Mouse (Mus musculus): ENCODE results near the gene Cmc2. TPM values are rescaled to one million over a fixed set of nuclear protein-coding genes. Genes with fewer than 3 reads are reported as not detected.
A peak's percentile ranks its signal among the peaks of the same experiment; 100 is the strongest.

Gene Cmc2
- polyA plus RNA-seq, 1 experiment from 2014 or later = 28.6 TPM

DNA sequence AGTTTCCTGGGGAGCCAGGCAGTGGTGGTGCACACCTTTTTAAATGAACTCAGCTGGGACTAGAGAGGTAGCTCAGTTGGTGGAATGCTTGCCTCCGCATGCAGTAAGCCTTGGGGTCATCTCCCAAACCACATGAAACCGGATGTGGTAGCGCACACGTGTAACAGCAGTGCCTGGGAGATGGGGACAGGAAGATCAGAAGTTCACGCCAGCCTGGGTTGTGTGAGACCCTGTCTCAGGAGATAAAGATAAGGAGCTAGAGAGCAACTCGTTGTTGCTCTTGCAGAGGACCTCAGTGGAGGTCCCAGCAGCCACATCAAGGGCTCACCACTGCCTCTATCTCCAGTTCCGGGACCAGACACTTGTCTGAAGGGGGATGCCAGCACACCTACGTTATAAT is 2.3 kb upstream of the Cmc2 start:
- no peak overlapping the region for H3K4me3 ChIP-seq (replicated peaks; ENCODE audit: low read length)
- H3K27ac ChIP-seq (ENCODE audit: low read length) = no peak overlapping the region

DNA sequence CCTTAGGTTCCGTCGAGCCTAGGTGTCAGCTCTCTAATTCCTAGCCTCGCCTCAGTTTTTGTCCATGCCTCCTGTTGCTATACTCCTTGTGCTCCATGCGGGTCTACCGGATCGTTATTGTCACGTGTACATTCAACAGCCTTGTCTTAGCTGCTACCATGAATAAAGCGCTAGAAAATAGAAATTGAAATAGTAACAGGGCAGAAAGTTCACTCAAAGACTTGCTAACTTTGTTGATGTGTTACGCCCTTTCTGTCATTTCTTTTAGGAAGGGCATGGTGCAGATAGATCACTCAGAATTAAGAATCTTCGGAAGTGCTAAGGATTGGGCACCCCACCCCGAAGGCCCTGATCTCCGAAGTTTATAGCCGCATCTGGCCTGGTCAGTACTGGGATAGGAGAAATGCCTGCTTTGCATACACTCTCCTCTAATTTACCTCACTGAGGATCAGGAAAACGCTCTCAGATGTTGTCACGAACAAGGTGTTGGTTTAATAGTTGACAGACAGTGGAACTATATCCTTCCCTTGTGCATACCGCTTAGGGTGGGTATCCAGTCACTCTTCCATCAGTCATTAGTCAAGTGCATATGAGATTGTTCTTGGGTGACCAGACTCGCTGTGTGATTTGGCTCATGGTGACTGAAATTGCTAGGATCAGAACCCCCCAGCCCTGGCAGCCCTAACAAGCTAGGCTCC is 954 bp upstream of the Cmc2 start:
- Histone ChIP-seq H3K27ac (ENCODE audit: low read length) (no peak overlapping the region), H3K4me3 (replicated peaks; ENCODE audit: low read length) (peak overlapping the region; percentile 57), H3K36me3 (ENCODE audit: control insufficient read depth, insufficient read depth) (no peaks in the 10 kb centered on the region), H3K4me2 (ENCODE audit: low read length) (peak overlapping the region; percentile 85), H3K9ac (replicated peaks; ENCODE audit: low read depth, low read length) (peak overlapping the region; percentile 72), H3K9me3 (ENCODE audit: control insufficient read depth, low read length) (no peaks in the 10 kb centered on the region), H3K27me3 (replicated peaks; ENCODE audit: control insufficient read depth, insufficient read depth, low read length) (no peaks in the 10 kb centered on the region), H3K4me1 (replicated peaks; ENCODE audit: control insufficient read depth, insufficient read depth, low read length) (peaks cover 10% of the 10 kb centered on the region)
- WGBS = 32% methylated on average over 17 of the region's 17 CpGs
- ATAC-seq = no peak

More for the DNA sequence above, 2.3 kb upstream of the Cmc2 start:
- H3K36me3 ChIP-seq (ENCODE audit: control insufficient read depth, insufficient read depth) = no peaks in the 10 kb centered on the region
- H3K4me1 ChIP-seq (replicated peaks; ENCODE audit: control insufficient read depth, insufficient read depth, low read length) = peaks cover 10% of the 10 kb centered on the region
- H3K9ac ChIP-seq (replicated peaks; ENCODE audit: low read depth, low read length) = no peak overlapping the region
- 98% methylated on average over 8 of the region's 8 CpGs for WGBS
- ATAC-seq = no peak
- no peaks in the 10 kb centered on the region for H3K9me3 ChIP-seq (ENCODE audit: control insufficient read depth, low read length)
- no peak overlapping the region for H3K4me2 ChIP-seq (ENCODE audit: low read length)
- no peaks in the 10 kb centered on the region for H3K27me3 ChIP-seq (replicated peaks; ENCODE audit: control insufficient read depth, insufficient read depth, low read length)

DNA sequence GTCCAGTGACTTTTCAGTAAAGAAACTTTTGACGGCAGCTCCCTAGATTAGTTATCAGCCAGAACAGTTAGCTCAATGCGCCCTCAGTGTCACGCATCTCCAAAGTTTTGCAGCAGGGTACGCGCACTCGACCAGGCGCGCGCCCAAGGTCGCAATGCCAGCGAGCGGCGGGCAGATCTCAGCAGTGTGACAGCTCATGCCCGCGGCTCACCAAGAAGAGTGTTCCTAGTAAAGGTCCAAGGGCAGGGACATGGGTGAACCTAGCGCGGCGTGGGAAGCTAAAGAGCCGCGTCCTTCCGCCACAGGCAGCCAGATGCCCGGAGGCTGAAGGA is 284 bp downstream of the Cmc2 start:
- 0% methylated on average over 22 of the region's 22 CpGs for WGBS
- no peaks in the 10 kb centered on the region for H3K27me3 ChIP-seq (replicated peaks; ENCODE audit: control insufficient read depth, insufficient read depth, low read length)
- peaks cover 10% of the 10 kb centered on the region for H3K4me1 ChIP-seq (replicated peaks; ENCODE audit: control insufficient read depth, insufficient read depth, low read length)
- ATAC-seq = peak; percentile 57
- H3K27ac ChIP-seq (ENCODE audit: low read length) = peak overlapping the region; percentile 81
- no peaks in the 10 kb centered on the region for H3K9me3 ChIP-seq (ENCODE audit: control insufficient read depth, low read length)
- H3K4me3 ChIP-seq (replicated peaks; ENCODE audit: low read length) = peak overlapping the region; percentile 57
- no peaks in the 10 kb centered on the region for H3K36me3 ChIP-seq (ENCODE audit: control insufficient read depth, insufficient read depth)
- H3K4me2 ChIP-seq (ENCODE audit: low read length) = peak overlapping the region; percentile 85
- peak overlapping the region; percentile 72 for H3K9ac ChIP-seq (replicated peaks; ENCODE audit: low read depth, low read length)

DNA sequence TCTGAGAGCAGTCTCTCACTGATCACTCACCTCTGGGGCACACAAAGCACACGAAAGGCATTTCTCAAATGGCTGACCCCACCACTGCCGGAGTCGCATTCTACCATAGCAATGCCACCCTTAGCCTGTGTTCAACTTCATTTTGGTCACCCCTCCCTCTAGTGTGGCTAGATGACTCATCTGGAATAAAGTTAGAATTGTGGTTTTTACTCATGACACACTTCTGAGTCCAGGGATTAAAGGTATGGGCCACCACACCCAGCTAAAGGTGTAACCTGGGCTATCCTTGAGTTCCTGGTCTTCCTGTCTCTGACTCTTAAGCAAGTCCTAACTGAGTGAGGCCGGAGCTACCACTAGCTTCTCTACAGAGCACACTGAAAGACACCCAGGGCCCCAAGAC is 15.4 kb downstream of the Cmc2 start:
- no peak overlapping the region for H3K27ac ChIP-seq (ENCODE audit: low read length)
- WGBS = 96% methylated on average over 4 of the region's 4 CpGs
- no peaks in the 10 kb centered on the region for H3K9me3 ChIP-seq (ENCODE audit: control insufficient read depth, low read length)
- no peak overlapping the region for H3K4me3 ChIP-seq (replicated peaks; ENCODE audit: low read length)
- H3K36me3 ChIP-seq (ENCODE audit: control insufficient read depth, insufficient read depth) = no peaks in the 10 kb centered on the region
- no peak overlapping the region for H3K9ac ChIP-seq (replicated peaks; ENCODE audit: low read depth, low read length)
- H3K4me2 ChIP-seq (ENCODE audit: low read length) = no peak overlapping the region
- H3K27me3 ChIP-seq (replicated peaks; ENCODE audit: control insufficient read depth, insufficient read depth, low read length) = no peaks in the 10 kb centered on the region
- ATAC-seq = no peak
- H3K4me1 ChIP-seq (replicated peaks; ENCODE audit: control insufficient read depth, insufficient read depth, low read length) = no peaks in the 10 kb centered on the region

DNA sequence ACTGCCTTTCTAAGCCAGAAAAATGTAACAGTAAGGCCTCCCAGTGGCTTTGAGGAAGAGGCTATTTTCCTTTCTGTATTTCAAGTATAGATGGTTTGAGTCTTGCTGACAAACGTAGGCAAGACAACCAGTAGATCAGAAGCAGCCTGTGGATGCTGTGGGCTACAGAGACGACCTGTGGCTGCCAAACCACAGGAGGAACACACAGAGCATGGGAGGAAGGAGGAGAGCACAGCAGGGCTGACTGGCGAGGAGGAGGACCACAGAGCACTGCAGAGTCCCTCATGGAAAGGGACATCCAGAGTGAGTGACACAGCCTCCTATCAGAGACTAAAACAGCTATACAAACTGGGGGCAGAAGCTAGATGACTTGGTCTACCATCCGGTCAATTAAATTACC is 16.0 kb downstream of the Cmc2 start:
- Histone ChIP-seq H3K36me3 (ENCODE audit: control insufficient read depth, insufficient read depth) (no peaks in the 10 kb centered on the region), H3K27ac (ENCODE audit: low read length) (no peak overlapping the region), H3K4me3 (replicated peaks; ENCODE audit: low read length) (no peak overlapping the region), H3K4me1 (replicated peaks; ENCODE audit: control insufficient read depth, insufficient read depth, low read length) (no peaks in the 10 kb centered on the region), H3K9ac (replicated peaks; ENCODE audit: low read depth, low read length) (no peak overlapping the region), H3K27me3 (replicated peaks; ENCODE audit: control insufficient read depth, insufficient read depth, low read length) (no peaks in the 10 kb centered on the region), H3K9me3 (ENCODE audit: control insufficient read depth, low read length) (no peaks in the 10 kb centered on the region), H3K4me2 (ENCODE audit: low read length) (no peak overlapping the region)
- no peak for ATAC-seq
- WGBS = 85% methylated on average over 4 of the region's 4 CpGs

- WGBS = 93% methylated on average over 4 of the region's 4 CpGs
Measured at GRCm38 (mm10) chr8:116904736-116905135, 16.5 kb downstream of the Cmc2 start.

DNA sequence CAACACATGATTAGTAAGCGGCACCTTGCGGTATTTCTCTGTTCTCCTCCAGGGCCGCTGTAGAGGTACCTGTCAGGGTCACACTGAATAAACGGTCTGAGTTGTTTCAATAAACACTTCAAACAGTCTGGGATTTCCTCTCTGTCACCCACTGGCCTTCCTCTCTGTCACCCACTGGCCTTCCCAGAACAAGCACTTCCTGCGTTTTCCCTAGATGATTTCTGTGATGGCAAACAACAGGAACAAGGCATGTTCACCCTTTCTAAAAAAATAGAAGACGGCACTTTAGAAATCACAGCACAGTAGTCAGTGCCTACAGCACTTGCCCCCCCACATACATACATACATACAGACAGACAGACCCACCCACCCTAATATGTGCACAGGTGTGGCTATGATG is 25.7 kb downstream of the Cmc2 start:
- Histone ChIP-seq H3K4me2 (ENCODE audit: low read length) (no peak overlapping the region), H3K4me3 (replicated peaks; ENCODE audit: low read length) (no peak overlapping the region), H3K9ac (replicated peaks; ENCODE audit: low read depth, low read length) (no peak overlapping the region), H3K27ac (ENCODE audit: low read length) (no peak overlapping the region), H3K9me3 (ENCODE audit: control insufficient read depth, low read length) (no peaks in the 10 kb centered on the region), H3K27me3 (replicated peaks; ENCODE audit: control insufficient read depth, insufficient read depth, low read length) (no peaks in the 10 kb centered on the region), H3K4me1 (replicated peaks; ENCODE audit: control insufficient read depth, insufficient read depth, low read length) (no peaks in the 10 kb centered on the region), H3K36me3 (ENCODE audit: control insufficient read depth, insufficient read depth) (no peaks in the 10 kb centered on the region)
- no peak for ATAC-seq
- 88% methylated on average over 6 of the region's 6 CpGs for WGBS

More at GRCm38 (mm10) chr8:116904736-116905135, 16.5 kb downstream of the Cmc2 start:
- Histone ChIP-seq H3K4me1 (replicated peaks; ENCODE audit: control insufficient read depth, insufficient read depth, low read length) (no peaks in the 10 kb centered on the region), H3K36me3 (ENCODE audit: control insufficient read depth, insufficient read depth) (no peaks in the 10 kb centered on the region), H3K27me3 (replicated peaks; ENCODE audit: control insufficient read depth, insufficient read depth, low read length) (no peaks in the 10 kb centered on the region), H3K9ac (replicated peaks; ENCODE audit: low read depth, low read length) (no peak overlapping the region), H3K9me3 (ENCODE audit: control insufficient read depth, low read length) (no peaks in the 10 kb centered on the region), H3K4me3 (replicated peaks; ENCODE audit: low read length) (no peak overlapping the region), H3K4me2 (ENCODE audit: low read length) (no peak overlapping the region), H3K27ac (ENCODE audit: low read length) (no peak overlapping the region)
- ATAC-seq = no peak

- no peak overlapping the region for H3K9ac ChIP-seq (replicated peaks; ENCODE audit: low read depth, low read length)
- H3K36me3 ChIP-seq (ENCODE audit: control insufficient read depth, insufficient read depth) = no peaks in the 10 kb centered on the region
- H3K4me1 ChIP-seq (replicated peaks; ENCODE audit: control insufficient read depth, insufficient read depth, low read length) = no peaks in the 10 kb centered on the region
- no peak overlapping the region for H3K4me2 ChIP-seq (ENCODE audit: low read length)
- H3K9me3 ChIP-seq (ENCODE audit: control insufficient read depth, low read length) = no peaks in the 10 kb centered on the region
- no peaks in the 10 kb centered on the region for H3K27me3 ChIP-seq (replicated peaks; ENCODE audit: control insufficient read depth, insufficient read depth, low read length)
- H3K4me3 ChIP-seq (replicated peaks; ENCODE audit: low read length) = no peak overlapping the region
- no peak overlapping the region for H3K27ac ChIP-seq (ENCODE audit: low read length)
- 93% methylated on average over 11 of the region's 11 CpGs for WGBS
- no peak for ATAC-seq
Measured at GRCm38 (mm10) chr8:116893938-116894337, 27.3 kb downstream of the Cmc2 start.

GRCm38 (mm10) chr8:116892636-116893035 is 28.6 kb downstream of the Cmc2 start:
- 89% methylated on average over 9 of the region's 9 CpGs for WGBS
- no peaks in the 10 kb centered on the region for H3K27me3 ChIP-seq (replicated peaks; ENCODE audit: control insufficient read depth, insufficient read depth, low read length)
- no peak overlapping the region for H3K4me2 ChIP-seq (ENCODE audit: low read length)
- 0 out of 2 replicates have a peak, but pooled peaks cover 2% of the 10 kb centered on the region for H3K36me3 ChIP-seq (ENCODE audit: control insufficient read depth, insufficient read depth)
- H3K4me3 ChIP-seq (replicated peaks; ENCODE audit: low read length) = no peak overlapping the region
- H3K27ac ChIP-seq (ENCODE audit: low read length) = no peak overlapping the region
- no peak for ATAC-seq
- no peak overlapping the region for H3K9ac ChIP-seq (replicated peaks; ENCODE audit: low read depth, low read length)
- no peaks in the 10 kb centered on the region for H3K4me1 ChIP-seq (replicated peaks; ENCODE audit: control insufficient read depth, insufficient read depth, low read length)
- H3K9me3 ChIP-seq (ENCODE audit: control insufficient read depth, low read length) = no peaks in the 10 kb centered on the region

- Histone ChIP-seq H3K4me3 (replicated peaks; ENCODE audit: low read length) (no peak overlapping the region), H3K27me3 (replicated peaks; ENCODE audit: control insufficient read depth, insufficient read depth, low read length) (no peaks in the 10 kb centered on the region), H3K4me1 (replicated peaks; ENCODE audit: control insufficient read depth, insufficient read depth, low read length) (no peaks in the 10 kb centered on the region), H3K27ac (ENCODE audit: low read length) (no peak overlapping the region), H3K36me3 (ENCODE audit: control insufficient read depth, insufficient read depth) (0 out of 2 replicates have a peak, but pooled peaks cover 2% of the 10 kb centered on the region), H3K9ac (replicated peaks; ENCODE audit: low read depth, low read length) (no peak overlapping the region), H3K9me3 (ENCODE audit: control insufficient read depth, low read length) (no peaks in the 10 kb centered on the region), H3K4me2 (ENCODE audit: low read length) (no peak overlapping the region)
- no peak for ATAC-seq
- WGBS = 86% methylated on average over 3 of the region's 3 CpGs
Measured at GRCm38 (mm10) chr8:116892130-116892529, 29.1 kb downstream of the Cmc2 start.
